Mouse (Mus musculus): Measurements from ENCODE around the gene Wars2.

DNA sequence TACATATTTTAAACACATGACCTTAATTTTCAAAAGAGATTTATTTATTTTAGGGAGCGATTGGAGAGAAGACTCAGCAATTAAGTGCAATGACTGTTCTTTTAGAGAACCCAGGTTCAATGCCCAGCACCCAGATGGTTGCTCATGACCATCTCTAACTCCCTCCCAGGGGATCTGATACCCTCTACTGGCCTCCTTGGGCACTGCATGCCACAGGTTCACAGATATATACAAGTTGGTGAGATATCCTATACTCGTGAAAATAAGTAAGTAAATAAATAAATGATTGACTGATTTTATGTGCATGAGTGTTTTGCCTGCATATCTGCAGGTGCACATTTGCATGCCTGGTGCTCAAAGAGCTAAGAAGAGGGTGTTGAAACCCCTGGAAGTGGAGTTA is 147.4 kb downstream of the Wars2 start:
- TF ChIP-seq GATA1 (IDR thresholded peaks at IDR 0.05; ENCODE audit: borderline replicate concordance, low read length) (no peak), FLI1 (IDR thresholded peaks at IDR 0.05; ENCODE audit: low read length) (no peak)
